Comparison of ENCODE assay signal across 8 mouse cellular contexts in the genomic region with DNA sequence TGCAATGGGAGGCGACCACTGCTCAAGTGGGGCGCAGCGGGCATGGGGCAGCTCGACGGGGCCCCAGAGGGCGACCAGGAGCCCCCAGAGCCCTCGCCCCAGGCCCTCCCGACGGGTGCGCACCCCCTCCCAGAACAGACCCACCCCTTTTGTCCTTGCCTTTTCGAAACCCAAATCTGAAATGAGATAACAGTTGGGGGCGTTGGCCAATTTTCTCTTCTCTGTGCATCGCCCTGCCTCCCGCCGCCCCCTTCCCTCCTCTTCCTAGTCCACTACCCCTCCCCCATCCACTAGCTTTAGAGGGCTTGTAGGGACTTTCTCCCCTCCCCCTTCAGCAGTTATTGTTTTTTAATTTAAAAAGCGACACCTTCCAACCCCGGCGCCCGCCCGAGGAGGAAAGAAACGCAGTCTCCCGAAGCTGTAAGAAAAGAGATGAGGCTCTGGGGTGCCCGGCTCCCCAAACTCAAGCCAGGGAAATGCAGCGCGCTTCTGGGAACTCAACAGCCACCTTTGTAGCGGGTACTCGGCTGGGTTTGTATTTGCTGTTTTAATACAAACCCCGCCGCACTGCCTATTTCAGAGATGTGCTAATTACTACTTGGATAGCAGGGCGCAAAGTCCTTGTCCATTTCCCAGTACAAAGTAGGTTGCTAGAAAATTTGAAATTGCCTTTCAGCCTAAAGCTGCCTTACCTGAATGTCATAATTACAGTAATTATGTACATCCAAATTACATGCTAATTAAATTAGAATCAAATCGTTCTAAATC. TPM values are rescaled to one million over a fixed set of nuclear protein-coding genes. Genes with fewer than 3 reads are reported as not detected.
A peak's percentile ranks its signal among the peaks of the same experiment; 100 is the strongest.
DNase-seq lines count a peak whose midpoint lies in the region; ATAC-seq lines count a peak whose summit lies in the region.

No protein-coding gene starts in this region.

- no peaks in the 10 kb centered on the region for H3K36me3 ChIP-seq in forebrain, embryonic 12.5 days (replicated peaks)
- no peaks in the 10 kb centered on the region for H3K36me3 ChIP-seq in limb, embryonic 15.5 days

- H3K9me3 ChIP-seq in forebrain, embryonic 12.5 days: no peaks in the 10 kb centered on the region
- H3K9me3 ChIP-seq in limb, embryonic 15.5 days: no peaks in the 10 kb centered on the region

- DNase-seq in cerebellum, adult 11-12 months: peak; percentile 12
- DNase-seq in B cell, adult 2 months: peak; percentile 34 to 49
- DNase-seq in urinary bladder, postnatal 36 days (ENCODE audit: low spot score in 2 of 2): no peak
- no peak for DNase-seq in thymus, postnatal 14 days
- no peak for DNase-seq in layer of hippocampus, adult 11-12 months (ENCODE audit: low spot score)

- ATAC-seq in cerebellum, adult (ENCODE audit: insufficient number of reproducible peaks, low FRiP score, low TSS enrichment): no peak
- ATAC-seq in forebrain, embryonic 12.5 days (ENCODE audit: low FRiP score): peak; percentile 27; the same call in 1 of the 2 replicates
- no peak for ATAC-seq in limb, embryonic 15.5 days (ENCODE audit: insufficient number of reproducible peaks, low FRiP score, low TSS enrichment, low read depth)

- H3K4me1 ChIP-seq in forebrain, embryonic 12.5 days: peaks cover 44% of the 10 kb centered on the region
- peaks cover 39% of the 10 kb centered on the region for H3K4me1 ChIP-seq in limb, embryonic 15.5 days

- under 1% methylated on average over 31 of the region's 31 CpGs for WGBS in forebrain, embryonic 12.5 days
- WGBS in limb, embryonic 15.5 days: 3% methylated on average over 31 of the region's 31 CpGs

- peaks cover 58% of the 10 kb centered on the region for H3K27me3 ChIP-seq in forebrain, embryonic 12.5 days
- peaks cover 62% of the 10 kb centered on the region for H3K27me3 ChIP-seq in limb, embryonic 15.5 days

- peak overlapping the region; percentile 47 for H3K4me2 ChIP-seq in forebrain, embryonic 12.5 days
- peak overlapping the region; percentile 36 for H3K4me2 ChIP-seq in limb, embryonic 15.5 days

- H3K4me3 ChIP-seq in forebrain, embryonic 12.5 days (replicated peaks): peak overlapping the region; percentile 26
- peak overlapping the region; percentile 19 for H3K4me3 ChIP-seq in limb, embryonic 15.5 days

- peak overlapping the region; percentile 33 for H3K9ac ChIP-seq in forebrain, embryonic 12.5 days
- no peak overlapping the region for H3K9ac ChIP-seq in limb, embryonic 15.5 days

- peak overlapping the region; percentile 77 for H3K27ac ChIP-seq in forebrain, embryonic 12.5 days
- H3K27ac ChIP-seq in limb, embryonic 15.5 days: no peak overlapping the region

RNA-seq across cellular contexts. Expression of gene Sp9, which starts 7.7 kb away (rescaled TPM):
- polyA plus RNA-seq in forebrain, embryonic 12.5 days (2016; fragmentation: Nextera tagmentation; extraction: Ambion mirVana): 12.9 and 16.1 TPM in 2 replicates
- polyA plus RNA-seq in limb, embryonic 15.5 days (2015; fragmentation: Nextera tagmentation; extraction: Ambion mirVana): 1.7 and 1.9 TPM in 2 replicates

RNA-seq across cellular contexts. Expression of gene Scrn3, which starts 32.9 kb away (rescaled TPM):
- polyA plus RNA-seq in forebrain, embryonic 12.5 days (2016; fragmentation: Nextera tagmentation; extraction: Ambion mirVana): 10.9 and 12.7 TPM in 2 replicates
- polyA plus RNA-seq in limb, embryonic 15.5 days (2015; fragmentation: Nextera tagmentation; extraction: Ambion mirVana): 13.9 and 14.2 TPM in 2 replicates

RNA-seq across cellular contexts. Expression of gene Cir1, which starts 33.0 kb away (rescaled TPM):
- polyA plus RNA-seq in forebrain, embryonic 12.5 days (2016; fragmentation: Nextera tagmentation; extraction: Ambion mirVana): 24.0 and 26.1 TPM in 2 replicates
- polyA plus RNA-seq in limb, embryonic 15.5 days (2015; fragmentation: Nextera tagmentation; extraction: Ambion mirVana): 23.0 and 26.8 TPM in 2 replicates

Comparison
In these comparisons a context has a peak if more than half of its experiments do, and no peak if none do; other contexts are left out.
1. DNase-seq: peak in cerebellum, adult 11-12 months (single experiment) and B cell, adult 2 months (2 of 2); none in urinary bladder, postnatal 36 days (0 of 2), thymus, postnatal 14 days (single experiment) and layer of hippocampus, adult 11-12 months (single experiment).